In genomic region chr9:77434965-77435364, GRCm38 (mm10) we compare ENCODE assay signal across 26 mouse cellular contexts.
DNase-seq lines count a peak whose midpoint lies in the region; ATAC-seq and TF ChIP-seq lines count a peak whose summit lies in the region.
"Had no signal": no experiment of that assay in that cellular context is flagged by ENCODE, and none has a peak within 500 bp of the region (broad histone marks: within the 10 kb centered on the region; RNA-seq: fewer than 3 reads in every experiment).

No protein-coding gene starts in this region.

- no peaks in the 10 kb centered on the region for H3K9me3 ChIP-seq in heart, embryonic 13.5 days
- H3K9me3 ChIP-seq in liver, postnatal 0 days (ENCODE audit: low read length) = no peaks in the 10 kb centered on the region
- H3K9me3 ChIP-seq: embryonic facial prominence, embryonic 15.5 days; heart, embryonic 12.5 days; hindbrain, embryonic 15.5 days; kidney, embryonic 15.5 days; megakaryocyte, embryonic 14.5 days; midbrain, embryonic 15.5 days; neural tube, embryonic 15.5 days had no signal

- no peak overlapping the region for H3K4me3 ChIP-seq in heart, embryonic 13.5 days
- no peak overlapping the region for H3K4me3 ChIP-seq in liver, postnatal 0 days (ENCODE audit: low read depth, low read length)
- H3K4me3 ChIP-seq: embryonic facial prominence, embryonic 15.5 days; heart, embryonic 12.5 days; hindbrain, embryonic 15.5 days; kidney, embryonic 15.5 days; layer of hippocampus, adult 2 months; megakaryocyte, embryonic 14.5 days; midbrain, embryonic 15.5 days; neural tube, embryonic 15.5 days had no signal

- TF ChIP-seq CTCF in liver, postnatal 0 days (IDR thresholded peaks at IDR 0.05; ENCODE audit: low read depth) = no peak

- H3K4me2 ChIP-seq in heart, embryonic 13.5 days = no peak overlapping the region
- peak overlapping the region; percentile 38; the same call in 1 of the 2 replicates for H3K4me2 ChIP-seq in liver, postnatal 0 days (ENCODE audit: low read depth, low read length)
- H3K4me2 ChIP-seq: embryonic facial prominence, embryonic 15.5 days; heart, embryonic 12.5 days; hindbrain, embryonic 15.5 days; kidney, embryonic 15.5 days; midbrain, embryonic 15.5 days; neural tube, embryonic 15.5 days had no signal

- no peaks in the 10 kb centered on the region for H3K27me3 ChIP-seq in heart, embryonic 13.5 days (replicated peaks)
- H3K27me3 ChIP-seq in liver, postnatal 0 days (ENCODE audit: insufficient read depth, low read length) = no peaks in the 10 kb centered on the region
- H3K27me3 ChIP-seq: embryonic facial prominence, embryonic 15.5 days; heart, embryonic 12.5 days; hindbrain, embryonic 15.5 days; kidney, embryonic 15.5 days; megakaryocyte, embryonic 14.5 days; midbrain, embryonic 15.5 days; neural tube, embryonic 15.5 days had no signal

- peaks cover 42% of the 10 kb centered on the region for H3K4me1 ChIP-seq in heart, embryonic 13.5 days
- H3K4me1 ChIP-seq in liver, postnatal 0 days (ENCODE audit: insufficient read depth) = no peaks in the 10 kb centered on the region
- H3K4me1 ChIP-seq: embryonic facial prominence, embryonic 15.5 days; megakaryocyte, embryonic 14.5 days had no signal

- H3K27ac ChIP-seq in heart, embryonic 13.5 days (replicated peaks) = no peak overlapping the region
- H3K27ac ChIP-seq in liver, postnatal 0 days (ENCODE audit: low read depth) = no peak overlapping the region
- H3K27ac ChIP-seq: embryonic facial prominence, embryonic 15.5 days; hindbrain, embryonic 15.5 days; kidney, embryonic 15.5 days; layer of hippocampus, adult 2 months; midbrain, embryonic 15.5 days; neural tube, embryonic 15.5 days had no signal

- DNase-seq in heart, adult 11 months = no peak
- peak; percentile 35 for DNase-seq in c-Kit-positive CD71-negative TER-119-negative erythroid progenitor cells, embryonic 14.5 days (ENCODE audit: low read depth)
- DNase-seq in liver = peak; percentile 69
- DNase-seq in liver, postnatal 0 days = no peak
- DNase-seq in kidney, postnatal 10 days = no peak
- no peak for DNase-seq in lung, postnatal 4 days
- DNase-seq in layer of hippocampus, adult 11-12 months (ENCODE audit: low spot score) = no peak
- DNase-seq: adrenal gland, adult 8-10 months; cerebellum, adult 18-20 months; cerebellum, postnatal 25 days; gastrocnemius, postnatal 25 days; heart, postnatal 36 days; right cerebral cortex, postnatal 14 days; spleen, adult 18-20 months; thymus, adult 2 months had no signal

- H3K36me3 ChIP-seq in heart, embryonic 13.5 days = peaks cover 52% of the 10 kb centered on the region
- H3K36me3 ChIP-seq in liver, postnatal 0 days (replicated peaks; ENCODE audit: insufficient read depth, low read length) = no peaks in the 10 kb centered on the region
- H3K36me3 ChIP-seq: hindbrain, embryonic 15.5 days; midbrain, embryonic 15.5 days had no signal

- no peak for ATAC-seq in heart, embryonic 13.5 days (ENCODE audit: extremely low read depth, insufficient number of reproducible peaks, low FRiP score, low TSS enrichment)
- ATAC-seq in liver, postnatal 0 days = peak; percentile 86
- ATAC-seq: forebrain, embryonic 14.5 days; intestine, embryonic 16.5 days; midbrain, embryonic 15.5 days had no signal

- 38% methylated on average over 12 of the region's 12 CpGs for WGBS in heart, embryonic 13.5 days
- WGBS in liver, postnatal 0 days (ENCODE audit: insufficient replicate concordance) = 64% methylated on average over 12 of the region's 12 CpGs

- peak overlapping the region; percentile 54 for H3K9ac ChIP-seq in heart, embryonic 13.5 days
- H3K9ac ChIP-seq in liver, postnatal 0 days (replicated peaks) = 0 out of 2 replicates have a peak overlapping the region, but pooled peaks have one; percentile 3
- H3K9ac ChIP-seq: embryonic facial prominence, embryonic 15.5 days; heart, embryonic 12.5 days; hindbrain, embryonic 15.5 days; kidney, embryonic 15.5 days; midbrain, embryonic 15.5 days; neural tube, embryonic 15.5 days had no signal

- TF ChIP-seq EP300 in liver, postnatal 0 days (IDR thresholded peaks at IDR 0.05; ENCODE audit: low read depth) = peak; percentile 71

Comparison
In these comparisons a context has a peak if more than half of its experiments do, and no peak if none do; other contexts are left out.
1. DNase-seq: peak in c-Kit-positive CD71-negative TER-119-negative erythroid progenitor cells, embryonic 14.5 days (single experiment) and liver (single experiment); none in heart, adult 11 months (single experiment), liver, postnatal 0 days (single experiment), kidney, postnatal 10 days (single experiment), lung, postnatal 4 days (0 of 2) and layer of hippocampus, adult 11-12 months (single experiment).